In genomic region chr9:69302846-69303245, GRCm38 (mm10) we compare ENCODE assay signal across 25 mouse cellular contexts.
A peak's percentile ranks its signal among the peaks of the same experiment; 100 is the strongest.
DNase-seq lines count a peak whose midpoint lies in the region; ATAC-seq and TF ChIP-seq lines count a peak whose summit lies in the region.
"Had no signal": no experiment of that assay in that cellular context is flagged by ENCODE, and none has a peak within 500 bp of the region (broad histone marks: within the 10 kb centered on the region; RNA-seq: fewer than 3 reads in every experiment).

No protein-coding gene starts in this region.

- H3K4me1 ChIP-seq in forebrain, embryonic 11.5 days (replicated peaks; ENCODE audit: control insufficient read depth, insufficient read depth, low read length) = peaks cover 10% of the 10 kb centered on the region; the same call in 1 of the 2 replicates
- H3K4me1 ChIP-seq in forebrain, postnatal 0 days (ENCODE audit: insufficient read depth) = 0 out of 2 replicates have a peak, but pooled peaks cover 7% of the 10 kb centered on the region
- H3K4me1 ChIP-seq in kidney, embryonic 16.5 days (ENCODE audit: insufficient read depth, low read length) = peaks cover 37% of the 10 kb centered on the region
- H3K4me1 ChIP-seq in embryonic facial prominence, embryonic 13.5 days = peaks cover 63% of the 10 kb centered on the region
- H3K4me1 ChIP-seq in midbrain, embryonic 14.5 days (ENCODE audit: control insufficient read depth, insufficient read depth, low read length) = peaks cover 17% of the 10 kb centered on the region

- peaks cover 2% of the 10 kb centered on the region; the same call in 1 of the 2 replicates for H3K27me3 ChIP-seq in forebrain, embryonic 11.5 days (ENCODE audit: control insufficient read depth, insufficient read depth, low read length)
- peaks cover 10% of the 10 kb centered on the region for H3K27me3 ChIP-seq in forebrain, postnatal 0 days (ENCODE audit: insufficient read depth, low read length)
- no peaks in the 10 kb centered on the region for H3K27me3 ChIP-seq in kidney, embryonic 16.5 days (ENCODE audit: insufficient read depth, low read length)
- no peaks in the 10 kb centered on the region for H3K27me3 ChIP-seq in embryonic facial prominence, embryonic 13.5 days
- no peaks in the 10 kb centered on the region for H3K27me3 ChIP-seq in midbrain, embryonic 14.5 days (ENCODE audit: control insufficient read depth, insufficient read depth, low read length)
- H3K27me3 ChIP-seq: kidney, embryonic 15.5 days; Patski had no signal

- no peak overlapping the region for H3K9ac ChIP-seq in forebrain, embryonic 11.5 days (ENCODE audit: low read length)
- H3K9ac ChIP-seq in forebrain, postnatal 0 days = no peak overlapping the region
- H3K9ac ChIP-seq in kidney, embryonic 16.5 days (replicated peaks; ENCODE audit: low read length) = no peak overlapping the region
- no peak overlapping the region for H3K9ac ChIP-seq in embryonic facial prominence, embryonic 13.5 days
- H3K9ac ChIP-seq in midbrain, embryonic 14.5 days (replicated peaks; ENCODE audit: low read length) = no peak overlapping the region
- H3K9ac ChIP-seq: hindbrain, embryonic 12.5 days; kidney, embryonic 15.5 days had no signal

- no peak overlapping the region for H3K4me2 ChIP-seq in forebrain, embryonic 11.5 days (ENCODE audit: low read depth, low read length, severe bottlenecking)
- H3K4me2 ChIP-seq in forebrain, postnatal 0 days (ENCODE audit: low read depth) = no peak overlapping the region
- H3K4me2 ChIP-seq in kidney, embryonic 16.5 days (replicated peaks; ENCODE audit: low read depth, low read length) = 0 out of 2 replicates have a peak overlapping the region, but pooled peaks have one; percentile 19
- H3K4me2 ChIP-seq in embryonic facial prominence, embryonic 13.5 days = peak overlapping the region; percentile 18; the same call in 1 of the 2 replicates
- H3K4me2 ChIP-seq in midbrain, embryonic 14.5 days (ENCODE audit: low read length) = no peak overlapping the region
- H3K4me2 ChIP-seq: hindbrain, embryonic 12.5 days had no signal

- WGBS in forebrain, embryonic 11.5 days = 2% methylated on average over 5 of the region's 5 CpGs
- WGBS in forebrain, postnatal 0 days = 8% methylated on average over 5 of the region's 5 CpGs
- 29% methylated on average over 5 of the region's 5 CpGs for WGBS in kidney, embryonic 16.5 days
- whole genome bisulfite sequencing in embryonic facial prominence, embryonic 13.5 days = 7% methylated on average over 5 of the region's 5 CpGs
- WGBS in midbrain, embryonic 14.5 days = 3% methylated on average over 5 of the region's 5 CpGs

- no peak for DNase-seq in forebrain, embryonic 11.5 days (ENCODE audit: low spot score)
- DNase-seq in forebrain, postnatal 0 days = no peak
- no peak for DNase-seq in kidney, postnatal 25 days
- peak; percentile 35 for DNase-seq in midbrain, embryonic 14.5 days
- no peak for DNase-seq in urinary bladder, postnatal 4 days (ENCODE audit: low spot score in 2 of 2)
- DNase-seq: adrenal gland, adult 8-10 months; cerebellum, adult 11-12 months; cerebellum, postnatal 14 days; gastrocnemius, postnatal 25 days; layer of hippocampus, postnatal 36 days; lung, adult 18-20 months; right cerebral cortex, postnatal 14 days; thymus, postnatal 36 days had no signal

- no peak overlapping the region for H3K27ac ChIP-seq in forebrain, embryonic 11.5 days (ENCODE audit: low read depth, low read length)
- no peak overlapping the region for H3K27ac ChIP-seq in forebrain, postnatal 0 days (ENCODE audit: low read depth, low read length)
- no peak overlapping the region for H3K27ac ChIP-seq in kidney, embryonic 16.5 days (ENCODE audit: low read length)
- no peak overlapping the region for H3K27ac ChIP-seq in embryonic facial prominence, embryonic 13.5 days
- no peak overlapping the region for H3K27ac ChIP-seq in midbrain, embryonic 14.5 days (replicated peaks; ENCODE audit: low read depth, low read length)
- H3K27ac ChIP-seq: heart, embryonic 10.5 days; hindbrain, embryonic 12.5 days had no signal

- H3K9me3 ChIP-seq in forebrain, embryonic 11.5 days (ENCODE audit: control insufficient read depth, low read length) = no peaks in the 10 kb centered on the region
- no peaks in the 10 kb centered on the region for H3K9me3 ChIP-seq in forebrain, postnatal 0 days (ENCODE audit: low read length)
- no peaks in the 10 kb centered on the region for H3K9me3 ChIP-seq in kidney, embryonic 16.5 days (ENCODE audit: low read length)
- no peaks in the 10 kb centered on the region for H3K9me3 ChIP-seq in embryonic facial prominence, embryonic 13.5 days
- no peaks in the 10 kb centered on the region for H3K9me3 ChIP-seq in midbrain, embryonic 14.5 days (ENCODE audit: control insufficient read depth, low read length)
- H3K9me3 ChIP-seq: heart, embryonic 10.5 days; hindbrain, embryonic 12.5 days; kidney, embryonic 15.5 days; megakaryocyte, embryonic 14.5 days had no signal

- H3K36me3 ChIP-seq in forebrain, embryonic 11.5 days (ENCODE audit: control insufficient read depth, insufficient read depth, low read length) = no peaks in the 10 kb centered on the region
- H3K36me3 ChIP-seq in forebrain, postnatal 0 days (ENCODE audit: insufficient read depth) = no peaks in the 10 kb centered on the region
- H3K36me3 ChIP-seq in kidney, embryonic 16.5 days (ENCODE audit: insufficient read depth, low read length) = no peaks in the 10 kb centered on the region
- no peaks in the 10 kb centered on the region for H3K36me3 ChIP-seq in embryonic facial prominence, embryonic 13.5 days
- H3K36me3 ChIP-seq in midbrain, embryonic 14.5 days (ENCODE audit: control insufficient read depth, insufficient read depth, low read length) = no peaks in the 10 kb centered on the region
- H3K36me3 ChIP-seq: heart, embryonic 10.5 days; hindbrain, embryonic 12.5 days; kidney, embryonic 15.5 days had no signal

- 0 out of 2 replicates have a peak, but pooled peaks have one; percentile 70 for ATAC-seq in forebrain, embryonic 11.5 days (replicated peaks; ENCODE audit: low FRiP score)
- no peak for ATAC-seq in forebrain, postnatal 0 days
- no peak for ATAC-seq in kidney, embryonic 16.5 days (ENCODE audit: low FRiP score, low TSS enrichment)
- ATAC-seq in embryonic facial prominence, embryonic 13.5 days (ENCODE audit: insufficient number of reproducible peaks, insufficient read depth, low FRiP score, low TSS enrichment, low read depth) = no peak
- ATAC-seq in midbrain, embryonic 14.5 days (ENCODE audit: low FRiP score, low TSS enrichment) = no peak
- ATAC-seq in inflammation-experienced regulatory T-cells, adult 6 months = no peak
- ATAC-seq: CD4-positive, CD25-positive, alpha-beta regulatory T cell, adult 4 months; intestine, postnatal 0 days; Patski had no signal

- H3K4me3 ChIP-seq in forebrain, embryonic 11.5 days (ENCODE audit: low read depth, low read length) = no peak overlapping the region
- no peak overlapping the region for H3K4me3 ChIP-seq in forebrain, postnatal 0 days (ENCODE audit: low read depth, low read length)
- no peak overlapping the region for H3K4me3 ChIP-seq in kidney, embryonic 16.5 days (ENCODE audit: low read length)
- no peak overlapping the region for H3K4me3 ChIP-seq in embryonic facial prominence, embryonic 13.5 days
- H3K4me3 ChIP-seq in midbrain, embryonic 14.5 days (replicated peaks; ENCODE audit: low read depth, low read length) = no peak overlapping the region
- H3K4me3 ChIP-seq: erythroblast, embryonic 14.5 days; heart, embryonic 10.5 days; hindbrain, embryonic 12.5 days; kidney, embryonic 15.5 days; megakaryocyte, embryonic 14.5 days; myocyte had no signal

- no peak for TF ChIP-seq CTCF in forebrain, postnatal 0 days (IDR thresholded peaks at IDR 0.05; ENCODE audit: low read depth)

Comparison
In these comparisons a context has a peak if more than half of its experiments do, and no peak if none do; other contexts are left out.
1. H3K4me2 ChIP-seq: peak in kidney, embryonic 16.5 days (single experiment) and embryonic facial prominence, embryonic 13.5 days (single experiment); none in forebrain, embryonic 11.5 days (single experiment), forebrain, postnatal 0 days (single experiment) and midbrain, embryonic 14.5 days (single experiment).